Mouse (Mus musculus) midbrain, embryonic 13.5 days (tissue): ENCODE data around the gene Rbfox3. TPM values are rescaled to one million over a fixed set of nuclear protein-coding genes. Genes with fewer than 3 reads are reported as not detected.

Experiments used
- ATAC-seq: fragments of 200-750 bp; cut with Nextera tagmentation; 2 replicates; pipeline ENCODE4 v1.8.0; 2017; ENCODE audit warnings: mild to moderate bottlenecking, moderate TSS enrichment, moderate library complexity
- H3K27ac ChIP-seq: fragments of 300-500 bp; sonication (generic); 2 replicates; pipeline ENCODE4 v1.5.1; 2015; ENCODE audit warnings: inconsistent platforms, mild to moderate bottlenecking, moderate library complexity
- H3K27me3 ChIP-seq: fragments of 300-500 bp; sonication (generic); 2 replicates; pipeline ENCODE4 v1.6.1; 2015; ENCODE audit warnings: mild to moderate bottlenecking, inconsistent platforms
- H3K36me3 ChIP-seq: fragments of 300-500 bp; sonication (generic); 2 replicates; pipeline ENCODE4 v1.6.1; 2015; ENCODE audit warnings: mild to moderate bottlenecking, inconsistent platforms
- H3K4me1 ChIP-seq: fragments of 300-500 bp; sonication (generic); replicated peaks from 2 replicates; pipeline ENCODE4 v1.6.1; 2015; ENCODE audit warnings: inconsistent platforms
- H3K4me2 ChIP-seq: fragments of 300-500 bp; sonication (generic); replicated peaks from 2 replicates; pipeline ENCODE4 v1.6.1; 2015; ENCODE audit warnings: moderate library complexity, mild to moderate bottlenecking, inconsistent platforms
- H3K4me3 ChIP-seq: fragments of 300-500 bp; sonication (generic); replicated peaks from 2 replicates; pipeline ENCODE4 v1.5.1; 2015; ENCODE audit warnings: mild to moderate bottlenecking, inconsistent platforms
- H3K9ac ChIP-seq: fragments of 300-500 bp; sonication (generic); replicated peaks from 2 replicates; pipeline ENCODE4 v1.6.1; 2015; ENCODE audit warnings: mild to moderate bottlenecking, inconsistent platforms
- H3K9me3 ChIP-seq: fragments of 300-500 bp; sonication (generic); 2 replicates; pipeline ENCODE4 v1.6.1; 2016; ENCODE audit warnings: mild to moderate bottlenecking, inconsistent platforms
- WGBS: fragments of 180-500 bp; shearing (Covaris S2); methylation state at CpG from one replicate; pipeline ENCODE4 v1.1.7; 2015; 5-methylcytosine and 5-hydroxymethylcytosine counted together
- polyA plus RNA-seq: library from polyadenylated mRNA; unstranded; fragments of >200 nt; fragmentation: Nextera tagmentation; extraction: Ambion mirVana; gene quantifications from 2 replicates; pipeline ENCODE4 v1.2.1, GENCODE M21; 2015

The Rbfox3 gene
- polyA plus RNA-seq, 1 experiment from 2014 or later: 29.9 TPM

GRCm38 (mm10) chr11:118728797-118729196 lies 182.6 kb downstream of the Rbfox3 start:
- WGBS: 71% methylated on average over 12 of the region's 12 CpGs
- Histone ChIP-seq H3K4me1 (peaks cover 44% of the 10 kb centered on the region), H3K4me2 (no peak overlapping the region), H3K36me3 (no peaks in the 10 kb centered on the region), H3K27ac (no peak overlapping the region), H3K4me3 (no peak overlapping the region), H3K27me3 (no peaks in the 10 kb centered on the region), H3K9ac (no peak overlapping the region), H3K9me3 (no peaks in the 10 kb centered on the region)
- ATAC-seq: no peak

DNA sequence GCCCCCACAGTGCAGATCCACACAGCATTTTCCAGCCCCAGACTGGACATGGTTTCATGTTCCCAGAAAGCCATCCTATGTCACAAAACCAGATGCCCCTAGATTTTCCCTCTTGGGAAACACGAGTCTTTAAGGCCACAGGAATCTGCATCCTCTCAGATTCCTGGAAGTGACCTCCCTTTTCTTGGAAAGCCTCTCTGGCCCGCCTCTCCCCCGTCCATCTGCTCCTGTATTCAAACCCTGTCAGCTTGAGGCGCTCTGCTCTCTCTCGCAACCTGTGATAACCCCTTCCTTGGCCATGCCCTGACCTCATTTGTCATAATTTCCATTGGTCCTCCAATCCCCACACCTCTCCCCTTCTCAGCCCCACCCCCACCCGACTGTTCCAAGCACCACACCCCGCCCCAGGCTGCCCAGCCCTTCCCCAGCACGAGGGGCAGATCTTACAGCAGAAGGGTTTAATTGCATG lies 183.3 kb downstream of the Rbfox3 start:
- no peak for ATAC-seq
- Histone ChIP-seq H3K4me2 (no peak overlapping the region), H3K4me1 (peaks cover 43% of the 10 kb centered on the region), H3K36me3 (no peaks in the 10 kb centered on the region), H3K9me3 (no peaks in the 10 kb centered on the region), H3K9ac (no peak overlapping the region), H3K4me3 (no peak overlapping the region), H3K27me3 (no peaks in the 10 kb centered on the region), H3K27ac (no peak overlapping the region)
- WGBS: 25% methylated on average over 8 of the region's 8 CpGs

GRCm38 (mm10) chr11:118726430-118726829 lies 185.0 kb downstream of the Rbfox3 start:
- 80% methylated on average over 8 of the region's 8 CpGs for WGBS

GRCm38 (mm10) chr11:118724423-118724822 lies 187.0 kb downstream of the Rbfox3 start:
- Histone ChIP-seq H3K4me3 (no peak overlapping the region), H3K27ac (no peak overlapping the region), H3K4me2 (no peak overlapping the region), H3K9ac (no peak overlapping the region), H3K36me3 (no peaks in the 10 kb centered on the region), H3K9me3 (no peaks in the 10 kb centered on the region), H3K27me3 (no peaks in the 10 kb centered on the region), H3K4me1 (peaks cover 41% of the 10 kb centered on the region)
- 88% methylated on average over 8 of the region's 8 CpGs for WGBS
- no peak for ATAC-seq

More at GRCm38 (mm10) chr11:118726430-118726829, 185.0 kb downstream of the Rbfox3 start:
- H3K4me3 ChIP-seq: no peak overlapping the region
- H3K9me3 ChIP-seq: no peaks in the 10 kb centered on the region
- H3K9ac ChIP-seq: no peak overlapping the region
- no peaks in the 10 kb centered on the region for H3K27me3 ChIP-seq
- no peaks in the 10 kb centered on the region for H3K36me3 ChIP-seq
- no peak for ATAC-seq
- H3K4me1 ChIP-seq: peaks cover 42% of the 10 kb centered on the region
- no peak overlapping the region for H3K27ac ChIP-seq
- H3K4me2 ChIP-seq: no peak overlapping the region

DNA sequence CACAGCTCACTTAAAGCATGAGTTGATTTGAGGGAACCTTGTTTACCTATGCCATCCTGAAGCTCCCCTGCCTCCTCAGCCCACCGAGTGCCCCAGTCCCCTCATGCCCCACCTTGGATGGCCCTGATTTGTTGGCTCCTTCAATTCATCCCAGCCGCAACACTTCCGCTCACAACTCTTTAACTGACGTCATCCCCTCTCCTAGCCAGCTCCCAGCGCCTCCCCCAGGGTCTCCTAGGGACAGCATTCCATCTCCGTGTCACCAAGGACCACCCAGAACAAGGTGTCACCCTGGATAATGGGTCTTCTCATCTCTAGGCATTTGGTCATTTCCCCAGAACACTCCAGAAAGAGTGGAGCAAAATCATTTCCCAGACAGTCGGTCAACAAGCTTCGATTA lies 188.2 kb downstream of the Rbfox3 start:
- Histone ChIP-seq H3K27ac (no peak overlapping the region), H3K4me3 (no peak overlapping the region), H3K4me2 (no peak overlapping the region), H3K9me3 (no peaks in the 10 kb centered on the region), H3K4me1 (peaks cover 28% of the 10 kb centered on the region), H3K27me3 (no peaks in the 10 kb centered on the region), H3K9ac (no peak overlapping the region), H3K36me3 (no peaks in the 10 kb centered on the region)
- no peak for ATAC-seq
- 73% methylated on average over 8 of the region's 8 CpGs for WGBS

DNA sequence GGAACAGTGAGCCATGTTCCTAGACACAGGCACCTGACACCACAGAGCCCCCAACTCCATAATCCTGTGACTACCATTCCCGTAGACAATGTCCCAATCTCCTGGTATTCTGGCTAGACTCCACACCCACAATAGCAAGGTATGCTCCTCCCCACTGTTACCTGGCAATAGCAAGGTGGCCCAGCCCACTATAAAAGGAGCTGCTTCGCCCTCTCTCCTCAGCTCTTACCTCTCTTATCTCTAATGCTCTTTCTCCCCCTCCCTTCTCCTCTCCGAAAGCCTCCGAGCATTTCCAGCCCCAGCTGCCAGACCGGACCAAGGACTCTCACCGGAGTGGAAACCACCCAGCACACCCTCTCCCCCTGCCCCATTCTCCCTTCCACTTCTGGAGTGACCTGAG lies 189.5 kb downstream of the Rbfox3 start:
- Histone ChIP-seq H3K4me3 (no peak overlapping the region), H3K9me3 (no peaks in the 10 kb centered on the region), H3K27me3 (no peaks in the 10 kb centered on the region), H3K9ac (no peak overlapping the region), H3K36me3 (no peaks in the 10 kb centered on the region), H3K27ac (no peak overlapping the region), H3K4me1 (peaks cover 26% of the 10 kb centered on the region), H3K4me2 (no peak overlapping the region)
- no peak for ATAC-seq
- WGBS: 71% methylated on average over 6 of the region's 6 CpGs

GRCm38 (mm10) chr11:118714601-118715524 lies 196.5 kb downstream of the Rbfox3 start:
- ATAC-seq: peak; percentile 37; the same call in 1 of the 2 replicates
- 59% methylated on average over 26 of the region's 26 CpGs for WGBS
- H3K27me3 ChIP-seq: no peaks in the 10 kb centered on the region
- H3K9me3 ChIP-seq: no peaks in the 10 kb centered on the region
- H3K4me3 ChIP-seq: no peak overlapping the region
- no peak overlapping the region for H3K4me2 ChIP-seq
- H3K27ac ChIP-seq: peak overlapping the region; percentile 64
- H3K36me3 ChIP-seq: no peaks in the 10 kb centered on the region
- H3K4me1 ChIP-seq: peaks cover 42% of the 10 kb centered on the region
- H3K9ac ChIP-seq: peak overlapping the region; percentile 42; the same call in 1 of the 2 replicates

- H3K9me3 ChIP-seq: no peaks in the 10 kb centered on the region
- H3K4me1 ChIP-seq: peaks cover 42% of the 10 kb centered on the region
- no peaks in the 10 kb centered on the region for H3K36me3 ChIP-seq
- H3K9ac ChIP-seq: no peak overlapping the region
- 68% methylated on average over 4 of the region's 4 CpGs for WGBS
- no peak overlapping the region for H3K4me2 ChIP-seq
- no peak overlapping the region for H3K4me3 ChIP-seq
- no peak for ATAC-seq
- no peak overlapping the region for H3K27ac ChIP-seq
- H3K27me3 ChIP-seq: no peaks in the 10 kb centered on the region
These were observed 198.6 kb downstream of the Rbfox3 start for GRCm38 (mm10) chr11:118712761-118713160.

DNA sequence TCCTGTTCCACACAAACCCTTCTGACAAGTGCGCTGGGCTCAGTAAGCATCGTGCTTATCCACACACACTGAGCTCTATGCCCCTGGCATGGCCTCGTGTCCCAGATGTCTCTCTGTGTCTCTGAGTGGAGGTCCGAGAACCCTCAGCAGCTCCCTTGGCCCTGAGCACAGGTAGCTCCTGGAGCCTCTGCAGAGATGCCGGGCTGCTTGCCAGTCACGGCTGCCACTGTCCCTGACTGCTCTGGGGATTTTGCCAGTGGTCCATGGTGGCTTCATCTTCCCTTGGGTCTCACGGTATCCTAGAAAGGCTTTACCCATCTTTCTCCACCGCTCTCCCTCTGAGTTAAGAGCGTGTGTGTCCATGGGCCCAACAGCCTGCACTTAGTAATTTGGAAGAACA lies 199.3 kb downstream of the Rbfox3 start:
- no peak for ATAC-seq
- Histone ChIP-seq H3K36me3 (no peaks in the 10 kb centered on the region), H3K27ac (peak overlapping the region; percentile 60; the same call in 1 of the 2 replicates), H3K4me3 (no peak overlapping the region), H3K4me1 (peaks cover 38% of the 10 kb centered on the region), H3K27me3 (no peaks in the 10 kb centered on the region), H3K4me2 (no peak overlapping the region), H3K9me3 (no peaks in the 10 kb centered on the region), H3K9ac (no peak overlapping the region)
- 79% methylated on average over 9 of the region's 9 CpGs for WGBS

- Histone ChIP-seq H3K4me1 (peaks cover 27% of the 10 kb centered on the region), H3K27ac (no peak overlapping the region), H3K9me3 (no peaks in the 10 kb centered on the region), H3K9ac (no peak overlapping the region), H3K4me3 (no peak overlapping the region), H3K36me3 (no peaks in the 10 kb centered on the region), H3K4me2 (no peak overlapping the region), H3K27me3 (no peaks in the 10 kb centered on the region)
- WGBS: 81% methylated on average over 5 of the region's 5 CpGs
- ATAC-seq: no peak
These were observed 201.4 kb downstream of the Rbfox3 start for GRCm38 (mm10) chr11:118710035-118710434.

DNA sequence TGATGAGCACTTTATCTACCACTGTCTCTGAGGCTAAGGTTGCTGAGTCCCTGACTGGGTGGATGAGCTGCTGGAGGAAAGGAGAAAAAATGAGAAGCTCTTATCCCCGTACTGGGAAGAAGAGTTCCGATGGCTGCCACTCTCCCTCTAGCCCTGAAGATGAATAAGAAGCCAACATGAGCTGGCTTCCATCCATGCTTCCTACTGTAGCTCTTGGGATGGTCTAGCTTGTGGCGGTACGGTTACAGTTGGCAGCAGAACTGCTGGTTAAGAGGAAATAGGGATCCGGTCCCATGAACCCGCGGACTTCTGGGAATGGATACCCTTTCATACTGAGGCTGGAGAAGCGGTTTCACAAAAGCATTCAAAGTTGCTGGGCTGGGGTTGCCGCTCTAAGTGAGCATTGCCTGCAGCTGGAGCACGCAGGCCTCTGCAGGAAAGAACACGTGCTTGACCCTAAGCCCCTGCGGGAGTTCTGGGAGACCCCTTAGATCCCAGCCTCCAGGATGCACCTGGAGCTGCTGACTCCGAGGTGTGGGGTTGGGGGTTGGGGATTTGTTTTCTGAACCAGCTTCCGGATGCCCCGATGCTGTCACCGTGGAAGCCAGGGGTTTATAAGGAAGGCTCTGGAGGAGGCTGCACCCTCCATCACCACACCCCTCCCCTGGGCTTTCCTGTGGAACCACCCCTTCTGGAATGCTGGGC lies 215.0 kb downstream of the Rbfox3 start:
- 56% methylated on average over 16 of the region's 16 CpGs for WGBS
- no peak overlapping the region for H3K9ac ChIP-seq
- H3K9me3 ChIP-seq: no peaks in the 10 kb centered on the region
- H3K4me2 ChIP-seq: no peak overlapping the region
- no peaks in the 10 kb centered on the region for H3K27me3 ChIP-seq
- no peak overlapping the region for H3K4me3 ChIP-seq
- peaks cover 46% of the 10 kb centered on the region for H3K4me1 ChIP-seq
- no peak for ATAC-seq
- H3K36me3 ChIP-seq: no peaks in the 10 kb centered on the region
- H3K27ac ChIP-seq: no peak overlapping the region

DNA sequence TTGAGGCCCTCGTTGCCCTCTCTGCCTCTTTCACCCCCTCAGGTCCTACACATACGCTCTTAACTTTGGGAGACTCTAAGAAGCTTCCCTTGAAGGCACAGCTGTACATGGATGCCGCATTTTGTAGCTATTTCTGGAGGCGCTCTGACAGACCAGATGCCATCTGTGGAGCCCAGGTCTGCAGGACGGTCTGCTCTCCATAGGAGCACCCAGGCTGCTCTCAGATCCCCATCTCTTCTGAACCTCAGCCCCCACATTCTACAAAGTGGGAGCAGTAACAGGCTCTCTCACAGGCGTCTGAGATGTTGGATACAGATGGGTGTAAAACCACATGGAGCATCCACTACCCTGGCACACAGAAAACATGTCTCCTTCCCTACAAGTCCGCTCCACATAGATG lies 218.1 kb downstream of the Rbfox3 start:
- no peaks in the 10 kb centered on the region for H3K9me3 ChIP-seq
- no peak overlapping the region for H3K4me3 ChIP-seq
- no peaks in the 10 kb centered on the region for H3K36me3 ChIP-seq
- no peak overlapping the region for H3K9ac ChIP-seq
- H3K27ac ChIP-seq: no peak overlapping the region
- no peak for ATAC-seq
- H3K27me3 ChIP-seq: no peaks in the 10 kb centered on the region
- H3K4me2 ChIP-seq: no peak overlapping the region
- 94% methylated on average over 7 of the region's 7 CpGs for WGBS
- H3K4me1 ChIP-seq: peaks cover 52% of the 10 kb centered on the region
